In the genomic region with DNA sequence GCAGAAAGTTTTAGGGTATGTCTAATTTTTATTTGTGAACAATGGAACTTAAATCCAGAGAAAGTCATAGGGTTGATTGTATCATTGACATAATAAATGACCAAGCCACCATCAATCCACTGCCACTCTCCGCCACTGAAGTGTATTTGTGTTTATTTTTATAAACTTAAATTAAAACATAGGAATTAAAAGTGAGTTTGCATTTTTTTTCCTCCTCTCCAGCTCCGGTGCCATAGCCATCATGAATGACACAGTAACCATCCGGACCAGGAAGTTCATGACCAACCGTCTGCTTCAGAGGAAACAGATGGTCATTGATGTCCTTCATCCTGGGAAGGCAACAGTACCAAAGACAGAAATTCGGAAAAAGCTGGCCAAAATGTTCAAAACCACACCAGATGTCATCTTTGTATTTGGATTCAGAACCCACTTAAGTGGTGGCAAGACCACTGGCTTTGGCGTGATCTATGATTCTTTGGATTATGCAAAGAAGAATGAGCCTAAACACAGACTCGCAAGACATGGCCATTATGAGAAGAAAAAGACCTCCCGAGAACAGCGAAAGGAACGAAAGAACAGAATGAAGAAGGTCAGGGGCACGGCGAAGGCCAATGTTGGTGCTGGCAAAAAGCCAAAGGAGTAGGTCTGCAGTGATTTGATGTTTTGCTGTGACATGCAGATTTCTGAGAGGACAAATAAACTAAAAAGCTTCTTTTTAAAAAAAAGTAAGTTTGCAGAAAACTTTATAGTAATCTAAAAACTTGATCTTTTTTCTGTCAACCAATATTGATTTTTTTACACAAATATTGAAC, we compare ENCODE assay signal across 20 mouse cellular contexts. TPM values are rescaled to one million over a fixed set of nuclear protein-coding genes. Genes with fewer than 3 reads are reported as not detected.
DNase-seq lines count a peak whose midpoint lies in the region; ATAC-seq lines count a peak whose summit lies in the region.
"Had no signal": no experiment of that assay in that cellular context is flagged by ENCODE, and none has a peak within 500 bp of the region (broad histone marks: within the 10 kb centered on the region; RNA-seq: fewer than 3 reads in every experiment).

No protein-coding gene starts in this region.

- no peak for ATAC-seq in kidney, embryonic 14.5 days (ENCODE audit: low FRiP score, low TSS enrichment)
- ATAC-seq: CD4-positive, CD25-positive, alpha-beta regulatory T cell, adult 4 months; hindbrain, postnatal 0 days; intestine, postnatal 0 days; midbrain, embryonic 16.5 days had no signal

- DNase-seq in cerebellum, adult 11 months, result peak; percentile 12
- DNase-seq in cerebellum, postnatal 4 days (ENCODE audit: low spot score in 2 of 2), result no peak
- DNase-seq in kidney, postnatal 14 days, result peak; percentile 16
- DNase-seq in adrenal gland, postnatal 25 days, result peak; percentile 53
- peak; percentile 25 to 34 for DNase-seq in cerebellum, postnatal 10 days
- no peak for DNase-seq in MN1 (ENCODE audit: low spot score)
- no peak for DNase-seq in left cerebral cortex, postnatal 14 days (ENCODE audit: low spot score in 2 of 2)
- DNase-seq: gastrocnemius, postnatal 10 days; lung, postnatal 10 days had no signal

- no peaks in the 10 kb centered on the region for H3K36me3 ChIP-seq in kidney, embryonic 14.5 days (ENCODE audit: control insufficient read depth, insufficient read depth, low read length)
- H3K36me3 ChIP-seq: forebrain, embryonic 10.5 days; heart, embryonic 15.5 days; limb, embryonic 15.5 days; neural tube, embryonic 15.5 days had no signal

- H3K9me3 ChIP-seq in kidney, embryonic 14.5 days (ENCODE audit: control insufficient read depth, low read length), result no peaks in the 10 kb centered on the region
- H3K9me3 ChIP-seq: forebrain, embryonic 10.5 days; heart, embryonic 15.5 days; limb, embryonic 15.5 days; megakaryocyte, embryonic 14.5 days; neural tube, embryonic 15.5 days had no signal

- no peak overlapping the region for H3K9ac ChIP-seq in kidney, embryonic 14.5 days (ENCODE audit: low read depth, low read length)
- H3K9ac ChIP-seq: heart, embryonic 15.5 days; limb, embryonic 15.5 days; neural tube, embryonic 15.5 days had no signal

- H3K4me3 ChIP-seq in kidney, embryonic 14.5 days (ENCODE audit: low read length), result no peak overlapping the region
- H3K4me3 ChIP-seq: forebrain, embryonic 10.5 days; heart, embryonic 15.5 days; limb, embryonic 15.5 days; megakaryocyte, embryonic 14.5 days; neural tube, embryonic 15.5 days had no signal

- no peak overlapping the region for H3K27ac ChIP-seq in kidney, embryonic 14.5 days (ENCODE audit: low read depth, low read length)
- H3K27ac ChIP-seq: forebrain, embryonic 10.5 days; heart, embryonic 15.5 days; hindbrain, postnatal 0 days; limb, embryonic 15.5 days; neural tube, embryonic 15.5 days; stomach, postnatal 0 days had no signal

- H3K27me3 ChIP-seq in kidney, embryonic 14.5 days (ENCODE audit: control insufficient read depth, insufficient read depth, low read length), result no peaks in the 10 kb centered on the region
- H3K27me3 ChIP-seq: heart, embryonic 15.5 days; limb, embryonic 15.5 days; megakaryocyte, embryonic 14.5 days; neural tube, embryonic 15.5 days had no signal

- intact Hi-C loops in left cerebral cortex, postnatal 14 days (cut with DNase I), result no loop called here

- H3K4me1 ChIP-seq in kidney, embryonic 14.5 days (ENCODE audit: control insufficient read depth, insufficient read depth, low read length), result no peaks in the 10 kb centered on the region
- H3K4me1 ChIP-seq: forebrain, embryonic 10.5 days; heart, embryonic 15.5 days; limb, embryonic 15.5 days; neural tube, embryonic 15.5 days had no signal

- H3K4me2 ChIP-seq in kidney, embryonic 14.5 days (replicated peaks; ENCODE audit: low read depth, low read length), result no peak overlapping the region
- H3K4me2 ChIP-seq: heart, embryonic 15.5 days; limb, embryonic 15.5 days; neural tube, embryonic 15.5 days had no signal

- WGBS in kidney, embryonic 14.5 days, result 69% methylated on average over 12 of the region's 12 CpGs

RNA-seq across cellular contexts. Expression of gene Btla, which starts 19.1 kb away (rescaled TPM):
- not detected in 2 replicates for polyA plus RNA-seq in kidney, embryonic 14.5 days (2014; fragmentation: Nextera tagmentation; extraction: Ambion mirVana)
- total RNA-seq in adrenal gland, postnatal 25 days (2021), result 0.33 TPM in 1 of 2 replicates, not detected in the other
- under 1 TPM; 0.25 to 0.33 TPM for total RNA-seq in left cerebral cortex, postnatal 14 days (2021)
- polyA plus RNA-seq: heart, embryonic 15.5 days had no signal

RNA-seq across cellular contexts. Expression of gene Atg3, which starts 46.5 kb away (rescaled TPM):
- polyA plus RNA-seq in kidney, embryonic 14.5 days (2014; fragmentation: Nextera tagmentation; extraction: Ambion mirVana), result 28.0 and 32.1 TPM in 2 replicates
- total RNA-seq in adrenal gland, postnatal 25 days (2021), result 63.6 and 64.4 TPM in 2 replicates
- total RNA-seq in left cerebral cortex, postnatal 14 days (2021), result 10 to 100 TPM; 42.0 to 44.3 TPM

RNA-seq across cellular contexts. Expression of gene Slc35a5, which starts 46.6 kb away (rescaled TPM):
- polyA plus RNA-seq in kidney, embryonic 14.5 days (2014; fragmentation: Nextera tagmentation; extraction: Ambion mirVana), result 8.3 and 19.6 TPM in 2 replicates
- total RNA-seq in adrenal gland, postnatal 25 days (2021), result 24.7 and 48.4 TPM in 2 replicates
- total RNA-seq in left cerebral cortex, postnatal 14 days (2021), result 10 to 100 TPM; 48.4 to 50.2 TPM

Comparison
In these comparisons a context has a peak if more than half of its experiments do, and no peak if none do; other contexts are left out.
1. DNase-seq: peak in cerebellum, adult 11 months (single experiment), kidney, postnatal 14 days (single experiment), adrenal gland, postnatal 25 days (single experiment) and cerebellum, postnatal 10 days (2 of 2); none in cerebellum, postnatal 4 days (0 of 2), MN1 (single experiment) and left cerebral cortex, postnatal 14 days (0 of 2).